28 mouse cellular contexts compared by ENCODE assay signal in genomic region chr15:32015169-32015568, GRCm38 (mm10).
"Had no signal": no experiment of that assay in that cellular context is flagged by ENCODE, and none has a peak within 500 bp of the region (broad histone marks: within the 10 kb centered on the region; RNA-seq: fewer than 3 reads in every experiment).

No protein-coding gene starts in this region.

- DNase-seq: gastrocnemius, adult 2 months; gastrocnemius, postnatal 10 days; gastrocnemius, postnatal 25 days; heart, adult 2 months; heart, postnatal 10 days; heart, postnatal 4 days; kidney, adult 11 months; kidney, adult 2 months; kidney, adult 9 months; kidney, postnatal 14 days; kidney, postnatal 36 days; layer of hippocampus, adult 9-11 months; layer of hippocampus, postnatal 36 days; liver; liver, embryonic 13.5 days had no signal

- H3K36me3 ChIP-seq: heart, embryonic 10.5 days; heart, embryonic 12.5 days; hindbrain, embryonic 10.5 days; hindbrain, embryonic 12.5 days; kidney, embryonic 15.5 days; limb, embryonic 10.5 days; limb, embryonic 12.5 days; liver, embryonic 13.5 days; liver, embryonic 15.5 days had no signal

- H3K9me3 ChIP-seq: heart, embryonic 10.5 days; heart, embryonic 12.5 days; hindbrain, embryonic 10.5 days; hindbrain, embryonic 12.5 days; kidney, embryonic 15.5 days; limb, embryonic 10.5 days; limb, embryonic 12.5 days; liver, embryonic 13.5 days; liver, embryonic 15.5 days had no signal

- H3K9ac ChIP-seq: heart, embryonic 12.5 days; hindbrain, embryonic 12.5 days; hindbrain, embryonic 14.5 days; kidney, embryonic 15.5 days; limb, embryonic 12.5 days; liver, embryonic 13.5 days; liver, embryonic 15.5 days had no signal

- ATAC-seq: hindbrain, embryonic 16.5 days; intestine, embryonic 16.5 days had no signal

- H3K27me3 ChIP-seq: heart, embryonic 12.5 days; hindbrain, embryonic 12.5 days; kidney, embryonic 15.5 days; liver, embryonic 13.5 days; liver, embryonic 15.5 days had no signal

- H3K27ac ChIP-seq: gastrocnemius, adult 2 months; heart, adult 2 months; heart, embryonic 10.5 days; hindbrain, embryonic 10.5 days; hindbrain, embryonic 12.5 days; hindbrain, embryonic 14.5 days; kidney, embryonic 15.5 days; kidney, postnatal 0 days; limb, embryonic 10.5 days; limb, embryonic 12.5 days; liver, embryonic 13.5 days; liver, embryonic 15.5 days had no signal

- H3K4me2 ChIP-seq: heart, embryonic 12.5 days; hindbrain, embryonic 12.5 days; hindbrain, embryonic 14.5 days; kidney, embryonic 15.5 days; limb, embryonic 12.5 days; liver, embryonic 11.5 days; liver, embryonic 13.5 days; liver, embryonic 15.5 days had no signal

- H3K4me1 ChIP-seq: heart, embryonic 10.5 days; heart, embryonic 12.5 days; hindbrain, embryonic 10.5 days; hindbrain, embryonic 12.5 days; kidney, embryonic 15.5 days; liver, embryonic 13.5 days; liver, embryonic 15.5 days had no signal

- H3K4me3 ChIP-seq: gastrocnemius, adult 2 months; heart, adult 2 months; heart, embryonic 10.5 days; heart, embryonic 12.5 days; hindbrain, embryonic 10.5 days; hindbrain, embryonic 12.5 days; kidney, embryonic 15.5 days; limb, embryonic 10.5 days; limb, embryonic 12.5 days; liver, embryonic 13.5 days; liver, embryonic 15.5 days had no signal
